Mouse (Mus musculus) brain, embryonic 14.5 days (tissue): ENCODE data around the gene Lrrc8c.
A peak's percentile ranks its signal among the peaks of the same experiment; 100 is the strongest.

Experiments used
- CTCF ChIP-seq: fragments of 200-500 bp; IDR thresholded peaks from 2 replicates; pipeline ENCODE4 v1.5.1; 2012; ENCODE audit warnings: inconsistent platforms, mild to moderate bottlenecking, moderate library complexity, borderline replicate concordance; ENCODE audit not compliant: insufficient read depth, insufficient read length; ENCODE audit errors: extremely low read depth
- POLR2A ChIP-seq: fragments of 200-500 bp; IDR thresholded peaks from 2 replicates; pipeline ENCODE4 v1.6.1; 2012; ENCODE audit warnings: mild to moderate bottlenecking, inconsistent platforms, borderline replicate concordance; ENCODE audit not compliant: poor library complexity, insufficient read depth, insufficient read length, severe bottlenecking; ENCODE audit errors: extremely low read depth

DNA sequence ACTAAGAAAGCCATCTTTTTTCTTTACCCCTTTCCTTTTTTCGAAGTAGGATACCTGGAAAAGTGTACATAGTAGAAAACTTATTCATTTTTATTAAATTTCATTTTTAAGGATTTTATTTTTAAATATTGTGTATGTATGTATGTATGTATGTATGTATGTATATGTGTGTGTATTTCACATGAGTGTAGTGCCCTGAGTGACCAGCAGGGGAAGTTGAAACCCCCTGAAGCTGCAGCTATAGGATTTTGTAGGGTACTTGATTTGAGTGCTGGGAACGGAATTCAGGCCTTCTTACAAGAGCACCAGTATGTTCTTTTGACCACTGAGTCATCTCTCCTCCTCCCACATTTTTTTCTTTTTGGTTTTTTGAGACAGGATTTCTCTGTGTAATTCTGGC is 100.5 kb downstream of the Lrrc8c start:
- TF ChIP-seq POLR2A (no peak), CTCF (peak; percentile 23; the same call in 1 of the 2 replicates)
